Mouse (Mus musculus) bone marrow macrophage, adult 2 months (primary cell): ENCODE measurements around the gene Fam193a.

Source experiments
- CTCF ChIP-seq: IDR thresholded peaks from 2 replicates; pipeline ENCODE4 v1.5.1; 2012; ENCODE audit warnings: low read depth, mild to moderate bottlenecking, low read length, moderate library complexity
- POLR2A ChIP-seq: IDR thresholded peaks from 2 replicates; pipeline ENCODE4 v1.6.1; 2012; ENCODE audit warnings: mild to moderate bottlenecking, low read depth, low read length, borderline replicate concordance

GRCm38 (mm10) chr5:34502821-34503220 is 133.1 kb downstream of the Fam193a start:
- TF ChIP-seq CTCF (no peak), POLR2A (no peak)
